Mouse (Mus musculus) liver, embryonic 11.5 days (tissue): ENCODE measurements at regions not wholly inside any gene's neighbourhood (a gene's known extent, or its start where the extent isn't known, plus 50 kb on each side); places are given as distances from the start of the nearest gene placed in this dataset.

Experiments
- ATAC-seq: fragments of 200-750 bp; cut with Nextera tagmentation; replicated peaks from 2 replicates; pipeline ENCODE4 v1.8.0; 2017; ENCODE audit warnings: moderate number of reproducible peaks, mild to moderate bottlenecking, moderate TSS enrichment, moderate library complexity; ENCODE audit not compliant: low FRiP score
- DNase-seq: peaks from one replicate; pipeline ENCODE4 v3.0.0-alpha.2; 2017; ENCODE audit warnings: low spot score
- H3K27ac ChIP-seq: fragments of 300-500 bp; sonication (generic); 2 replicates; pipeline ENCODE4 v1.5.1; 2014; ENCODE audit warnings: mild to moderate bottlenecking, low read depth, low read length, control low read depth
- H3K27me3 ChIP-seq: fragments of 300-500 bp; sonication (generic); replicated peaks from 2 replicates; pipeline ENCODE4 v1.6.1; 2014; ENCODE audit warnings: low read length, mixed read lengths; ENCODE audit not compliant: control insufficient read depth, insufficient read depth
- H3K36me3 ChIP-seq: fragments of 300-500 bp; sonication (generic); 2 replicates; pipeline ENCODE4 v1.6.1; 2014; ENCODE audit warnings: mild to moderate bottlenecking, low read length, moderate library complexity, mixed read lengths; ENCODE audit not compliant: control insufficient read depth, insufficient read depth
- H3K4me1 ChIP-seq: fragments of 300-500 bp; sonication (generic); replicated peaks from 2 replicates; pipeline ENCODE4 v1.6.1; 2014; ENCODE audit warnings: low read length, mixed read lengths; ENCODE audit not compliant: control insufficient read depth, insufficient read depth
- H3K4me2 ChIP-seq: fragments of 300-500 bp; sonication (generic); 2 replicates; pipeline ENCODE4 v1.6.1; 2014; ENCODE audit warnings: mild to moderate bottlenecking, control low read depth, moderate library complexity
- H3K4me3 ChIP-seq: fragments of 300-500 bp; sonication (generic); 2 replicates; pipeline ENCODE4 v1.5.1; 2014; ENCODE audit warnings: low read depth, low read length, control low read depth
- H3K9ac ChIP-seq: fragments of 300-500 bp; sonication (generic); 2 replicates; pipeline ENCODE4 v1.6.1; 2014; ENCODE audit warnings: low read depth, low read length, control low read depth
- H3K9me3 ChIP-seq: fragments of 300-500 bp; sonication (generic); 2 replicates; pipeline ENCODE4 v1.6.1; 2016; ENCODE audit warnings: low read length, inconsistent platforms, mixed read lengths; ENCODE audit not compliant: control insufficient read depth
- WGBS: fragments of 180-500 bp; shearing (Covaris S2); extraction: QIAGEN DNeasy Blood & Tissue Kit; methylation state at CpG from one replicate; pipeline ENCODE4 v1.1.7; 2014; 5-methylcytosine and 5-hydroxymethylcytosine counted together

DNA sequence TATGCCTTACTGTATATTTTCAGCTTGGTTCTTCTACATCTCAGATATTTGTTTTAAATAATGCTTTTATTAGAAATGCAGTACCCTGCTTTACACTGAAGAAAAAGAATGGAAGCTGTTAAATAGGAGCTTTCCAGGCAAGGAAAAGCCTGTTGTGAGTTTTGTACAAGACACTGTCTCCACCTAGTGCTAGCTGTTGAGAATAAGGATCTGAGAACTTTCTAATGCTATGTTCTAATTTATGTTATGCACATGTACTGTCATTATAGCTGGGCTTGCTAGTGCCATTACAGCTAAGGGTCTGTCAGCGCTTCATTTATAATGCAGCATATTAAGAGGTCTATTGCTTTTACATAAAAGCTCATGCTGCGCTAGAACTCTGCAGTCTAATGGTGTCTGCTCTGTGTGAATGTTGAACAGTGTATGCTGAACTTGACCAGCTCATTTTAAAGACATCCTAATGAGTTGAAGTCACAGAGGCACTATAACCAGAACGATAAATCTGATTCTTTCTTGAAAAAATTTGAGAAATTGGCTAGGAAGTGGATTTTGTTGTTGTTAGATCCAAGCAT, 315.4 kb upstream of the Dnajc24 start:
- WGBS: 77% methylated on average over 3 of the region's 3 CpGs
- H3K4me3 ChIP-seq: no peak overlapping the region
- H3K9me3 ChIP-seq: no peaks in the 10 kb centered on the region
- H3K4me2 ChIP-seq: no peak overlapping the region
- ATAC-seq (no peak), DNase-seq (no peak)
- no peak overlapping the region for H3K27ac ChIP-seq
- no peaks in the 10 kb centered on the region for H3K27me3 ChIP-seq
- H3K9ac ChIP-seq: no peak overlapping the region
- H3K36me3 ChIP-seq: no peaks in the 10 kb centered on the region
- H3K4me1 ChIP-seq: no peaks in the 10 kb centered on the region

DNA sequence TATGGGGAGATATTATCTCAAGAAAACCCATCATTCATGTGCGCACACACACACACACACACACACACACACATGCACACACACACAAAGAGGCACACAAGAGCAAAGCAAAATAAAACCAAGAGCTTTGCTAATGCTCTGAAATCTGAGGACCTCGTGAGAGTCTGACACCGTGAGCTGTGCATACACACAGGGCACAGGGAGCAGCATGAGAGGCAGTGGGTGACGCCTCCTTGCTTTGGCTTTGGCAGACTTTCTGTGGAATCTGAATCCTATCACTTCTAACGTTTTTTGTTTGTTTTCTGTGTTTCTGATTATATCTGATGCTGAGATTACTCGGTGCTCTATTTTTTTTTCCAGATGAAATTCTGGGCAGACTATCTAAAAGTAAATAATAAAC, 343.4 kb upstream of the Dnajc24 start:
- 69% methylated on average over 6 of the region's 6 CpGs for WGBS
- DNase-seq (no peak), ATAC-seq (no peak)

DNA sequence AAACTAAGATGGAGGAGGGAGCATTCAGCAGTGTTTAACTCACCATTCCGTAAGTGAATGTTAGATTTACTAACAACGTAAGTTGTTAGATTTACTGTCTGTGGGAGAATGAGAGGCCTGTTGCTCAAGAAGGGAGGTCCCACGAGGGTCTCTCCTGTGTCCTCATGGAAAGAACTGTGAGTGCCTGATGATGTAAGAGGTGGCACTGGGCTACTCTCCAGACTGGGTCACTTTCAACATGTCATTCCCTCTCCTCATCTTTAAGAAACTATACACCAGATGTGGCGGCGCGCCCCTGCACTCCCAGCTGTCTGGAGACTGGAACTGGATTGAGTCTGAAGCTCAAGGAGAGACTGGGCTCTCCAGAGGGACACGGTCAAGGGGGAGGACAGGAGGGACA, 343.9 kb upstream of the Dnajc24 start:
- no peak for ATAC-seq

More for the DNA sequence above, 343.4 kb upstream of the Dnajc24 start:
- H3K9ac ChIP-seq: no peak overlapping the region
- H3K4me2 ChIP-seq: no peak overlapping the region
- H3K4me3 ChIP-seq: no peak overlapping the region
- H3K9me3 ChIP-seq: no peaks in the 10 kb centered on the region
- H3K36me3 ChIP-seq: no peaks in the 10 kb centered on the region
- H3K27me3 ChIP-seq: no peaks in the 10 kb centered on the region
- no peak overlapping the region for H3K27ac ChIP-seq
- H3K4me1 ChIP-seq: no peaks in the 10 kb centered on the region

DNA sequence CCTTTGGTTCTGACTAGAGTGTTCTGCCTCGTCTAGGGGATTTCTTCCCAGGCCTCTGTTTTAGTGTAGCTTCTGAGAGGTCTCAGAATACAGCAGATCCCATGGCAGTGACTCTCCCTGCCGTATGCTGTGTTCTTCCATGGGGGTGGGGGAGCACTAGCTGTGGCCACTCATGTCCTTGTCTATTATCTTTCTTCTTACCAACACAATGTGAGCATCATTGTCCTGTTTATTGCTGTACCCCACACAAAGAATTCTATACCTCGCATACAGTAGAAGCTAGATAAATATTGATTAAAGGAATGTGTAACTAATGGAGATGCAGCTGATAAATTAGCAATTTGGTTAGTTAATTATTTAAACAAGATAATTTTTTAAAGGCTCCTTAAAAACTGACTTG, 337.5 kb upstream of the Mpped2 start:
- DNase-seq (no peak), ATAC-seq (no peak)
- Histone ChIP-seq H3K4me1 (no peaks in the 10 kb centered on the region), H3K27me3 (no peaks in the 10 kb centered on the region), H3K4me3 (no peak overlapping the region), H3K9ac (no peak overlapping the region), H3K36me3 (no peaks in the 10 kb centered on the region), H3K9me3 (no peaks in the 10 kb centered on the region), H3K4me2 (no peak overlapping the region), H3K27ac (no peak overlapping the region)
- WGBS: 74% methylated on average over 3 of the region's 3 CpGs

More for the DNA sequence above, 343.9 kb upstream of the Dnajc24 start:
- H3K36me3 ChIP-seq: no peaks in the 10 kb centered on the region
- H3K4me1 ChIP-seq: no peaks in the 10 kb centered on the region
- no peaks in the 10 kb centered on the region for H3K27me3 ChIP-seq
- no peak overlapping the region for H3K27ac ChIP-seq
- H3K4me2 ChIP-seq: no peak overlapping the region
- DNase-seq: no peak
- H3K9ac ChIP-seq: no peak overlapping the region
- 81% methylated on average over 7 of the region's 7 CpGs for WGBS
- H3K4me3 ChIP-seq: no peak overlapping the region
- H3K9me3 ChIP-seq: no peaks in the 10 kb centered on the region

DNA sequence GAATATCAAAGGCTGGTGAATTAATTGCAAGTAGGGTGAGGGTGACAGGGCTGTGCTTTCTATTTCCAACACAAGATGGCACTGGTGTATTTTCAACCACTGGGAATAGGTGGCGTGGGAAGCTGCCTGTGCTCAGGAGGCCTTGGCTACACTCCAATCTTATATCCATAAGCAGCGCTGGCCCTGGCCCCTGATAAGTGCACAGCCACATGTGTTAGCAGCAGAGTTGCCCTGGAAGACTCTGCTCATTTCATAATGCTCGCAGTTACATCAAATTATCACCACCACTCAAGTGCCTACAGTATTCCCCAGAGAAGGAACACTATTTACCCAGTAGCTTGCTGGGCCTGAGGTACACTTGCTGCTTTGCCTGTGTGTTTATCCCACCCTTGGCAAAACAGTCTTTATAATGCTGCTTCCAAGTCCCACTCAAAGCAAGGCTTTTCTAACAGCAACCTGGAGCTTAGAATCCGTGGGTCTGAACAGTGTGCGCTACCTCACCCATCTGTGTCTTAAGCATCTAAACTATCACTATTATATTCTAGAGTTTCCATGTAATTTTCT, 337.0 kb upstream of the Mpped2 start:
- ATAC-seq (peak; percentile 65; the same call in 1 of the 2 replicates), DNase-seq (no peak)
- 49% methylated on average over 5 of the region's 5 CpGs for WGBS
- Histone ChIP-seq H3K4me3 (no peak overlapping the region), H3K9me3 (no peaks in the 10 kb centered on the region), H3K27me3 (no peaks in the 10 kb centered on the region), H3K4me2 (no peak overlapping the region), H3K9ac (no peak overlapping the region), H3K4me1 (no peaks in the 10 kb centered on the region), H3K27ac (no peak overlapping the region), H3K36me3 (no peaks in the 10 kb centered on the region)

DNA sequence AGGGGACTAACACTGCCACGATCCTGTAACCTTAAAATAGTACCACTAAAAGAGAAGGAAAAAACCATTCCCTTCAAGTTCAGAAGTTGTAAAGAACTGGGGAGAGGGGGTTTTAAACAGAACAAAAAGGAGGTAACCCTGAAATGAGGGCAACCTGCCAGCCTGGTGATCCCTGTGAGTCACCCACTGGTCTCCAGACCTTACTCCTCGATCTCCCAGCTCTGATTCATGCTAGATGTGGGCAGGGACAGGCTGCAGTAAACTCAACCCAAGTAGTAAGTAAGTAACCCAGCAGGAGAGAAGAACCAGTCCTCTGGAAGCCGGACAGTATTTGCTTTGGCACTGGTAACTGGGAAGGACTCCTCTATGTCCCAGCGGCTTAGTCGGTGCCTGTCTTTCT, 324.4 kb upstream of the Mpped2 start:
- DNase-seq: no peak
- 86% methylated on average over 5 of the region's 5 CpGs for WGBS

DNA sequence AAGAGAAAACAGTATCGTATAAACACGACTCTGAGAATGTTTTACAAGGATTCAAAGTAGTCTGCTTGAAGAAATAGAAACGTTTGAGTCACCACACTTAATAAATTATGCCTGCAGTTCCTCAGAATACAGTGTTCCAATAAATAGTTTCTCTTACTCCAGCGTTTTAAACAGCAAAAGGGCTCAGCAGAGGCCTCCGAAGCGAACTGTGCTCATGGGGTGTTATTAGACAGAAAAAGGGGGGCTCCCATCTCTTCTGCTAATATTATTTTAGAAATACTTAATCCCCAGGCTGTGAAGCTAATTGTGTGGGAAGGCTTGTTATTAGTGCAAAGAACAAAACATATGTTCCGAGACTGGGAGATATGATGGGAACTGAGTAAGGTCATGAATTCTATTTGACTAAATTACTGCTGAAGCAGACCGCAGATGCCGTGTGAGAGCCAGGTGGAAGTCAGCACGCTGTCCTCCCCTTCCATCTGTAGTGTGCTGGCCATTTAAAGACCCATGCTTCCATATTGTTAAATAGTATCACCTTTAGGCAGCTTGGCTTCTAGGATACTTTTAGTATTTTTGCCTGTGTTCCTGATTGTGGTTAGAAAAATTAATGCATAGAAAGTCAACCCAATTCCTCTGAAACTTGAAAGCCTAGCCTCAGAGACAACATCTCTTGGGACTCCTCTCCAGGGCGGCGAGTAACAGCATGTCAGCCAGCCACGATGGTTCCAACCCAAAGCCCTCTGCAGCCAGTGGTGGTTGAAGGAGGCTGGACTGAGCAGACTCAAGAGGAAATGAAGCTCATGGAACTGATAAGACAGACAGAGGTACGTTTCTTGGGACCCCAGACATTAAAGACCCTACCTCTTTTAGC, 309.4 kb upstream of the Mpped2 start:
- Histone ChIP-seq H3K4me1 (no peaks in the 10 kb centered on the region), H3K9ac (no peak overlapping the region), H3K4me3 (no peak overlapping the region), H3K4me2 (no peak overlapping the region), H3K27ac (no peak overlapping the region), H3K36me3 (no peaks in the 10 kb centered on the region), H3K9me3 (no peaks in the 10 kb centered on the region), H3K27me3 (no peaks in the 10 kb centered on the region)
- no peak for ATAC-seq
- no peak for DNase-seq
- 79% methylated on average over 14 of the region's 14 CpGs for WGBS

More for the DNA sequence above, 324.4 kb upstream of the Mpped2 start:
- no peak for ATAC-seq
- no peak overlapping the region for H3K27ac ChIP-seq
- H3K9me3 ChIP-seq: no peaks in the 10 kb centered on the region
- H3K4me2 ChIP-seq: no peak overlapping the region
- H3K27me3 ChIP-seq: no peaks in the 10 kb centered on the region
- no peak overlapping the region for H3K4me3 ChIP-seq
- no peak overlapping the region for H3K9ac ChIP-seq
- no peaks in the 10 kb centered on the region for H3K4me1 ChIP-seq
- H3K36me3 ChIP-seq: no peaks in the 10 kb centered on the region

DNA sequence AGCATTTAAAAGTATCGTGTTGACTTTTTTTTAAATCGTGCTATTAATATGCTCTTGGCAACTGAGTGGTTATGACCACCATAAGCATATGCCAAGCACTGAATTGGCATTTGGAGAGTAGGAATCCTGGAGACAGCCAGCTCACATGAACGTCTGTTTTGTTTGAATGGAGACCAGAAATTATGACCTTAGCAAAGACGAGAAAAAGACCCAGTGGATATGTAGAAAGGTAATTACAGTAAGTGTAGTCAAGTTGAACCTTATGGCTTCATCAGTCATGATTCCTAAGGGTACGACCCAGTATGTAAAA, 308.8 kb upstream of the Mpped2 start:
- no peak overlapping the region for H3K4me2 ChIP-seq
- ATAC-seq (no peak), DNase-seq (no peak)
- H3K9me3 ChIP-seq: no peaks in the 10 kb centered on the region
- 84% methylated on average over 5 of the region's 5 CpGs for WGBS
- no peaks in the 10 kb centered on the region for H3K4me1 ChIP-seq
- H3K27ac ChIP-seq: no peak overlapping the region
- no peak overlapping the region for H3K4me3 ChIP-seq
- no peaks in the 10 kb centered on the region for H3K36me3 ChIP-seq
- H3K27me3 ChIP-seq: no peaks in the 10 kb centered on the region
- H3K9ac ChIP-seq: no peak overlapping the region

DNA sequence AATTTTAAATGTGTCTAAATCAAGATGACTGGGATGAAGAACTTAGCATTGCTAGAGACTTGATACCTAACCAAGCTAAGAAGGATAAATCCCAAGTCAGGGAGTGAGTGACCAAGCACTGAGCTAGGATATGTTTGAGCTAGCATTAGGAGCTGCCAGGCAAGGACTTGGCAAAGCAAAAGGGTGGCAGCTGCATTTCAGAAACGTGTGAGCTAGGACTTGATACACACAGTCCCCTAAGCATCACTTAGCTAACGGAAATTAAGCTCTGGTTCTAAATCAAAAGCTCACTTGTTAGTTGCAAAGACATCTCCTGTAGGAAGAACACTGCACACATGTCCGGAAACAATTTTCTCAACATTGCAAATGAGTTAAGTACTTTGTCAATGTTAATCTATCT, 308.2 kb upstream of the Mpped2 start:
- Histone ChIP-seq H3K9ac (no peak overlapping the region), H3K4me1 (no peaks in the 10 kb centered on the region), H3K27me3 (no peaks in the 10 kb centered on the region), H3K27ac (no peak overlapping the region), H3K4me2 (no peak overlapping the region), H3K36me3 (no peaks in the 10 kb centered on the region), H3K4me3 (no peak overlapping the region), H3K9me3 (no peaks in the 10 kb centered on the region)
- no peak for ATAC-seq
- WGBS: 77% methylated on average over 3 of the region's 3 CpGs
- no peak for DNase-seq
